Mouse (Mus musculus) liver, embryonic 14.5 days (tissue): ENCODE measurements around the gene Qtrt2. TPM values are rescaled to one million over a fixed set of nuclear protein-coding genes. Genes with fewer than 3 reads are reported as not detected.

Source experiments
- ATAC-seq: fragments of 200-750 bp; cut with Nextera tagmentation; 2 replicates; pipeline ENCODE4 v1.8.0; 2017; ENCODE audit warnings: moderate number of reproducible peaks, mild to moderate bottlenecking, moderate library complexity; ENCODE audit not compliant: insufficient read depth
- DNase-seq, 3 experiments: peaks; one replicate each; pipeline ENCODE4 v3.0.0-alpha.2; 2012 to 2013; ENCODE audit warnings: low read depth in 3 of 3, low spot score in 3 of 3
- H3K27ac ChIP-seq: fragments of 300-500 bp; sonication (generic); 2 replicates; pipeline ENCODE4 v1.5.1; 2014; ENCODE audit warnings: moderate library complexity, mild to moderate bottlenecking, control low read depth, inconsistent platforms
- H3K27me3 ChIP-seq: fragments of 300-500 bp; sonication (generic); 2 replicates; pipeline ENCODE4 v1.6.1; 2014; ENCODE audit warnings: mild to moderate bottlenecking, low read length, moderate library complexity; ENCODE audit not compliant: control insufficient read depth, insufficient read depth
- H3K36me3 ChIP-seq: fragments of 300-500 bp; sonication (generic); replicated peaks from 2 replicates; pipeline ENCODE4 v1.6.1; 2014; ENCODE audit warnings: low read depth; ENCODE audit not compliant: control insufficient read depth, insufficient read depth
- H3K4me1 ChIP-seq, 2 experiments: fragments of 200-500 bp in 1 of 2; fragments of 300-500 bp in 1 of 2; sonication (generic) in 1 of 2; replicated peaks; 2 replicates each; pipeline ENCODE4 v1.6.1; 2012 to 2014; ENCODE audit warnings: antibody characterized with exemption in 1 of 2, inconsistent platforms in 1 of 2, low read length in 1 of 2; ENCODE audit not compliant: control insufficient read depth in 2 of 2, insufficient read depth in 2 of 2
- H3K4me2 ChIP-seq: fragments of 300-500 bp; sonication (generic); 2 replicates; pipeline ENCODE4 v1.6.1; 2014; ENCODE audit warnings: low read depth, mild to moderate bottlenecking, control low read depth, moderate library complexity
- H3K4me3 ChIP-seq, 2 experiments: fragments of 200-500 bp in 1 of 2; fragments of 300-500 bp in 1 of 2; sonication (generic) in 1 of 2; 2 replicates each; pipeline ENCODE4 v1.5.1; 2012 to 2014; ENCODE audit warnings: low read depth in 2 of 2, low read length in 2 of 2, mild to moderate bottlenecking in 2 of 2, control low read depth in 1 of 2, inconsistent platforms in 1 of 2, moderate library complexity in 1 of 2; ENCODE audit not compliant: insufficient read depth in 1 of 2
- H3K9ac ChIP-seq: fragments of 300-500 bp; sonication (generic); replicated peaks from 2 replicates; pipeline ENCODE4 v1.6.1; 2014; ENCODE audit warnings: mild to moderate bottlenecking, control low read depth, moderate library complexity
- H3K9me3 ChIP-seq: fragments of 300-500 bp; sonication (generic); 2 replicates; pipeline ENCODE4 v1.6.1; 2016; ENCODE audit warnings: low read length, mixed read lengths; ENCODE audit not compliant: control insufficient read depth
- CTCF ChIP-seq: IDR thresholded peaks from 2 replicates; pipeline ENCODE4 v1.5.1; 2016; ENCODE audit warnings: antibody characterized with exemption, low read depth, control low read depth
- EP300 ChIP-seq: IDR thresholded peaks from 2 replicates; pipeline ENCODE4 v1.6.1; 2016; ENCODE audit warnings: antibody characterized with exemption, low read depth
- WGBS: fragments of 180-500 bp; shearing (Covaris S2); extraction: QIAGEN DNeasy Blood & Tissue Kit; methylation state at CpG from one replicate; pipeline ENCODE4 v1.1.7; 2014; ENCODE audit not compliant: insufficient replicate concordance; 5-methylcytosine and 5-hydroxymethylcytosine counted together
- polyA plus RNA-seq, 2 experiments: library from polyadenylated mRNA; depleted of rRNA in 1 of 2; stranded (reverse) in 1 of 2; unstranded in 1 of 2; fragments of >200 nt; fragmentation: Nextera tagmentation in 1 of 2; extraction: Ambion mirVana in 1 of 2; gene quantifications; 2 replicates each; pipeline versions ENCODE4 v1.2.1 to v1.2.3; 2012 to 2014

Qtrt2 gene
- polyA plus RNA-seq, 2 experiments, result 7.2 to 10.4 TPM

- no peak overlapping the region for H3K4me3 ChIP-seq
- H3K4me1 ChIP-seq, result no peaks in the 10 kb centered on the region
- H3K4me2 ChIP-seq, result no peak overlapping the region
- ATAC-seq (no peak), DNase-seq (no peak)
- no peaks in the 10 kb centered on the region for H3K36me3 ChIP-seq
- 83% methylated on average over 11 of the region's 11 CpGs for WGBS
- no peaks in the 10 kb centered on the region for H3K27me3 ChIP-seq
- TF ChIP-seq EP300, result no peak
- H3K9ac ChIP-seq, result no peak overlapping the region
- no peak overlapping the region for H3K27ac ChIP-seq
- H3K9me3 ChIP-seq, result no peaks in the 10 kb centered on the region
Observed at GRCm38 (mm10) chr16:43971189-43971588, 44.6 kb upstream of the Qtrt2 start.

GRCm38 (mm10) chr16:43970426-43970825 lies 43.8 kb upstream of the Qtrt2 start:
- no peak overlapping the region for H3K9ac ChIP-seq
- ATAC-seq, result no peak

GRCm38 (mm10) chr16:43965781-43966389 lies 39.3 kb upstream of the Qtrt2 start:
- no peak for ATAC-seq
- no peak overlapping the region for H3K9ac ChIP-seq

More at GRCm38 (mm10) chr16:43970426-43970825, 43.8 kb upstream of the Qtrt2 start:
- Histone ChIP-seq H3K27ac (no peak overlapping the region), H3K4me2 (no peak overlapping the region), H3K9me3 (no peaks in the 10 kb centered on the region), H3K36me3 (no peaks in the 10 kb centered on the region), H3K4me3 (no peak overlapping the region), H3K27me3 (no peaks in the 10 kb centered on the region), H3K4me1 (no peaks in the 10 kb centered on the region)
- DNase-seq, result no peak
- TF ChIP-seq EP300 (no peak), CTCF (no peak)
- 54% methylated on average over 3 of the region's 3 CpGs for WGBS

GRCm38 (mm10) chr16:43963780-43964179 lies 37.2 kb upstream of the Qtrt2 start:
- H3K27ac ChIP-seq, result no peak overlapping the region
- H3K27me3 ChIP-seq, result no peaks in the 10 kb centered on the region
- H3K4me2 ChIP-seq, result no peak overlapping the region
- DNase-seq (no peak), ATAC-seq (no peak)
- no peak overlapping the region for H3K4me3 ChIP-seq
- H3K4me1 ChIP-seq, result no peaks in the 10 kb centered on the region
- H3K9me3 ChIP-seq, result no peaks in the 10 kb centered on the region
- 68% methylated on average over 3 of the region's 3 CpGs for WGBS
- no peak overlapping the region for H3K9ac ChIP-seq
- TF ChIP-seq CTCF (no peak), EP300 (no peak)
- no peaks in the 10 kb centered on the region for H3K36me3 ChIP-seq

More at GRCm38 (mm10) chr16:43965781-43966389, 39.3 kb upstream of the Qtrt2 start:
- no peak overlapping the region for H3K4me2 ChIP-seq
- no peaks in the 10 kb centered on the region for H3K9me3 ChIP-seq
- no peak overlapping the region for H3K4me3 ChIP-seq
- H3K4me1 ChIP-seq, result no peaks in the 10 kb centered on the region
- WGBS, result 73% methylated on average over 13 of the region's 13 CpGs
- no peaks in the 10 kb centered on the region for H3K36me3 ChIP-seq
- TF ChIP-seq EP300 (no peak), CTCF (no peak)
- no peak for DNase-seq
- no peak overlapping the region for H3K27ac ChIP-seq
- no peaks in the 10 kb centered on the region for H3K27me3 ChIP-seq

- no peaks in the 10 kb centered on the region for H3K27me3 ChIP-seq
- no peak overlapping the region for H3K4me2 ChIP-seq
- no peaks in the 10 kb centered on the region for H3K9me3 ChIP-seq
- no peak overlapping the region for H3K4me3 ChIP-seq
- TF ChIP-seq EP300 (no peak), CTCF (no peak)
- no peak for DNase-seq
- ATAC-seq, result no peak
- WGBS, result 80% methylated on average over 9 of the region's 9 CpGs
- no peaks in the 10 kb centered on the region for H3K36me3 ChIP-seq
- H3K27ac ChIP-seq, result no peak overlapping the region
- H3K4me1 ChIP-seq, result no peaks in the 10 kb centered on the region
- no peak overlapping the region for H3K9ac ChIP-seq
Observed at GRCm38 (mm10) chr16:43963291-43963690, 36.7 kb upstream of the Qtrt2 start.
